Mouse (Mus musculus) frontal cortex, adult 2 months (tissue): Measurements from ENCODE around the gene Gbgt1. TPM values are rescaled to one million over a fixed set of nuclear protein-coding genes. Genes with fewer than 3 reads are reported as not detected.
"Not testable (repeated sequence)": the region's sequence is repeated elsewhere in the genome, so short reads cannot be mapped to it uniquely, and the experiment has no call there.

Experiments
- DNase-seq, 2 experiments: peaks; one replicate each; pipeline ENCODE4 v3.0.0; 2022; ENCODE audit warnings: low spot score in 1 of 2; ENCODE audit errors: extremely low spot score in 1 of 2
- polyA plus RNA-seq: library from polyadenylated mRNA; depleted of rRNA; stranded (reverse); fragments of >200 nt; gene quantifications from 2 replicates; pipeline ENCODE4 v1.2.3, GENCODE M21; 2012; rRNA removed

Gbgt1 gene
- 1.3 and 1.4 TPM in 2 replicates for polyA plus RNA-seq

- no peak for DNase-seq
Observed at GRCm38 (mm10) chr2:28496671-28497070, at the start of gene Gbgt1. Gbgt1 (plus strand) TSS chr2:28496891.

DNA sequence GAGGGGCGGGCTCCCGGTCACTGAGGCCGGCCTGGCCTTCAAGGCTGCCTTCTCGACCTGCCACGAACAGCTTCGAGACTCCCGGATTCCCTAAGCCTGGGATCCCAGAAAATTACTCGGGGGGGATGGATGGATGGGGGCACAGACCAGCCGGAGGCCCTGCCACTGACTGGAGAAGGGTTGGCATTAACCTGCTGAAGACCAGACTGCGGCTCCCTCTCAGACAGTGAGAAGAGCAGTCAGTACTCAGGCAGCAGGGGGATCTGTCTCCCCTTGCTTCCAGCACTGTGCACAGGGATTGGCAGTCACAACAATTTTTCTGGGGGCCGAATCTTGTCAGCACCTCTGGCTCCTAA is 49.4 kb upstream of the Gbgt1 start:
- no peak for DNase-seq

GRCm38 (mm10) chr2:28451663-28452062 is 45.0 kb upstream of the Gbgt1 start:
- no peak for DNase-seq

- DNase-seq = no peak
Observed at GRCm38 (mm10) chr2:28453539-28453938, 43.2 kb upstream of the Gbgt1 start.

GRCm38 (mm10) chr2:28456616-28457015 is 40.1 kb upstream of the Gbgt1 start:
- no peak for DNase-seq

DNA sequence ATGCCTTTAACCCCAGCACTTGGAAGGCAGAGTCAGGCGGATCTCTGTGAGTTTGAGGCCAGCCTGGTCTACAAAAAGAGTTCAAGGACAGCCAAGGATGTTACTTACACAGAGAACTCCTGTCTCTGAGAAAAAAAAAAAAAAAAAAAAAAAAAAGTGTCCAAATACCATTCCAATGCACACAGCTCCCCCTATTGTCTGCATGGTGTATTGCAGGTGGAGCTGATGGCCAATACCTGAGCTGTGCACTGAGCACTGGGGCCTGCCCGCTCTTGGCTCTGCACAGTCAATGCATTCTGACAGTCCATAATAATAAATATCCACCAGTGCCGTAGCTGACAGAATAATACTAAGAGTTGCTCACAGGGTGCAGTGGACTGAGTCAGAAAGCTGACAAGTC is 32.8 kb upstream of the Gbgt1 start:
- peak; percentile 49 to 90 for DNase-seq

- no peak for DNase-seq
Observed at GRCm38 (mm10) chr2:28464919-28465318, 31.8 kb upstream of the Gbgt1 start.

- peak; percentile 41 to 78 for DNase-seq
Observed at GRCm38 (mm10) chr2:28465836-28466518, 30.7 kb upstream of the Gbgt1 start, which contains the start of gene 1700007K13Rik. 1700007K13Rik (minus strand) TSS chr2:28466332.

DNA sequence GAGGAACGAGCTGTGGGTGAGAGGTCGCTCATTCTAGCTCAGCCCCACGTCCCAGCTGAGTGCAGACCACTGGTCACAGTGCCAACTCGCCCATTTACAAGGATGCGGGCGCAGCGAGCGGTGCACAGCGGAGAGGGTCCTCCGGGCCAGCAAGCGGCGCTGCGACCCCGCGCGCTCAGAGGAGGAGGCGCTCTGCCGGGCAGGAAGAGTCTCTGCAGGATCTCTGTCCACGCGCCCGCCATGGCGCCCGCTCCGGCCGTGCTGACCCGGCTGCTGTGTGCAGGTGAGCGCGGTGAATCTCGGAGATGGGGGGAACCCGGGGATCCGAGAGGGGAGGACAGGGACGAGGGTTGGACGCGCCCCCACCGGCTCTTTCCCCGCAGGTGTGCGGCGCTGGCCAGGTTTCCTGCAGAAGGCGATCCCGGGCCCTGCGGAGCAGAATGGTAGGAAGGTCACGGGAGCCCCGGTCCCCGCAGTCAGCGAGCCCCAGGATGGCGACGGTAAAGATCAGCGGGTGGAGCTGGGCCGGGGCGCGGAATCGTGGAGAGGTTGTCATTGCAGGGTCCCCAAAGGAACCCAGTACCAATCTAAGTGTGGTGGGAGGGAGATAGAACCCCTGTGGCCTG is 28.7 kb upstream of the Gbgt1 start, which contains the start of gene Mrps2:
Gene Mrps2 (plus strand): TSS at position 207 of the 626 bp plus-strand sequence.
- DNase-seq = peak; percentile 46 to 89

DNA sequence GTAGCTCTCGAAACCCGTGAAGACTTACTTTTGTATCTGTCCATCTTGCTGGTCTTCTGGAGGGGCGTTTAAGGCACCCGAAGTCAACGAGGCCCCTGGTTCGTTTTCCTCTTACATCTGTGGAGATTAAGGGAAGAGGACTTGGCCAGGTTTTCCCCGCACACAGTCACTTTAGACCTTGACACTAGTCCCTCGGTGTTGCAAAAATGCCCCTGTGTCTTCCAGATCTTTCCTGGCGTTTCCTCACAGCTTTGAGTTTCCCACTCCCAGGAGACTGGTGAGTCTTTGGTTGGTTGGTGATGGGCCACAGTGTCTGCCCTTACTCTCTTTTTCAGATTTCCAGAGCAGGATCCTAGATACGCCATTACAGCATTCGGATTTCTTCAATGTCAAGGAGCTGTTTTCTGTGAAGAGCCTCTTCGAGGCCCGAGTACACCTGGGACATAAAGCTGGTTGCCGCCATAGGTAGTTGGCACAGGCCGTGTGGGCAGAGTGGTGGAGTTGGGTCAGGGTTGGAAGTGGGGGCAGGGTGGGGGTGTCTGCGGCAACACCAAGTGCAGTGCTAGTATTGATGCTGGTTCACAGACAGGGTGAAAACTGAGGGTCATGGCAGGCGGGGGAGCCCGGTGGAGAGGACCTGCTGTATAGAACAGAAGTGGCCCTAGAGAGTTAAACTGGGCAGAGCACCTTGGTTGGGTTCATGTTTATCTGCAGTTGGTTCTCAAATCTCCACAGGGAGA is 28.0 kb upstream of the Gbgt1 start:
- no peak for DNase-seq

GRCm38 (mm10) chr2:28469461-28469860 is 27.2 kb upstream of the Gbgt1 start:
- DNase-seq = no peak

- no peak for DNase-seq
Observed at GRCm38 (mm10) chr2:28470591-28470990, 26.1 kb upstream of the Gbgt1 start.

GRCm38 (mm10) chr2:28472011-28472410 is 24.7 kb upstream of the Gbgt1 start:
- not testable (repeated sequence) for DNase-seq

DNA sequence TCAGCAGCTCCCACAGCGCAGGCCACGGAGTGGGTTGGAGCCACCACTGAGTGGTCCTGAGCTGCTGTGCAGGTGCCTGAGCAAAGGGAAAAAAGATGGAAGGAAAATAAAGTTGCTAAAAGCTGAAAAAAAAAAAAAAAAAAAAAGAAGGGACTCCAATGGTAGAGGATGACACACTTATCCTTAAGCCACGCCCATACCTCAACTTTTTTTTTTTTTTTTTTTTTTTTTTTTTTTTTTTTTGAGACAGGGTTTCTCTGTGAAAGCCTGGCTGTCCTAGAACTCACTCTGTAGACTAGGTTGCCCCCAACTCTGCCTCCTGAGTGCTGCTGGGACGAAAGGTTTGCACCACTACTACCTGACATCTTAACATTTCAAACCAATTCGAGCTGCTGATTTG is 18.7 kb upstream of the Gbgt1 start:
- not testable (repeated sequence) for DNase-seq

GRCm38 (mm10) chr2:28479208-28480204 is 17.2 kb upstream of the Gbgt1 start:
- DNase-seq = no peak

DNA sequence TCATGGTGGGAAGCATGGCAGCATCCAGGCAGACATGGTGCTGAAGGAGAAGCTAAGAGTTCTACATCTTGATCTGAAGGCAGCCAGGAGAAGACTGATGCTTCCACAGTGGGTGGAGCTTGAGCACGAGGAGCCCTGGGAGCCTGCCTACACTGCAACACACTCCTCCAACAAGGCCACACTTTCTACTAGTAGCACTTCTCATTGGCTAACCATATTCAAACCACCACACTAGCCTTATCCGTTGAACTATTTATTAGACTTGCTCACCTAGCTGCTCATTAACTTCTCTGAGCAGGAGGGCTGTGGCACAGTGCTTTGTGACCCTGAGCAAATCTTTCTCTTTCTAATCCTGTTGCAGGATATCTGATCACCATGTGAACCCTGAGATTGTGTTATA is 12.8 kb upstream of the Gbgt1 start:
- DNase-seq = no peak

DNA sequence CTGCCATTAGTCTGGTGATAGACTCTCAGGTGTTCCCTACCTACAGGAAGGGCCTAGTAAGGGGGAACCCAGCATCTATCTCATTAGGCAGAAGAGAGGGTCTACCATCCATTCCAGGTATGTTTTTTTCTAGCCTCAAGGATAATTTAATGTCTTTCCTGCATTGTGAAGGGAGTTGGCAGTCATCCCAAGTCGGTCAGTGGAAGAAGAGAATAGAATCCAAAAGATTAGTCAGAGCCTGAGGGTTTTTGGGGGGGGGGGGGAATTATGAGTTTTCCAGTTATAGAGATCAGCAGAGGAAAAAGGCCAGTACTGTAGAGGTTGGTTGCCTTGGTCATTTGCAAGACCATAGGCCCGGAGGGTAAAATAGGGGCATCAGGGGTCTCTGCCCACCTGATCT is 2.2 kb upstream of the Gbgt1 start:
- DNase-seq = no peak

- DNase-seq = peak in 1 of 2 experiments; percentile 38
Observed at GRCm38 (mm10) chr2:28495207-28495756, 1.4 kb upstream of the Gbgt1 start.

DNA sequence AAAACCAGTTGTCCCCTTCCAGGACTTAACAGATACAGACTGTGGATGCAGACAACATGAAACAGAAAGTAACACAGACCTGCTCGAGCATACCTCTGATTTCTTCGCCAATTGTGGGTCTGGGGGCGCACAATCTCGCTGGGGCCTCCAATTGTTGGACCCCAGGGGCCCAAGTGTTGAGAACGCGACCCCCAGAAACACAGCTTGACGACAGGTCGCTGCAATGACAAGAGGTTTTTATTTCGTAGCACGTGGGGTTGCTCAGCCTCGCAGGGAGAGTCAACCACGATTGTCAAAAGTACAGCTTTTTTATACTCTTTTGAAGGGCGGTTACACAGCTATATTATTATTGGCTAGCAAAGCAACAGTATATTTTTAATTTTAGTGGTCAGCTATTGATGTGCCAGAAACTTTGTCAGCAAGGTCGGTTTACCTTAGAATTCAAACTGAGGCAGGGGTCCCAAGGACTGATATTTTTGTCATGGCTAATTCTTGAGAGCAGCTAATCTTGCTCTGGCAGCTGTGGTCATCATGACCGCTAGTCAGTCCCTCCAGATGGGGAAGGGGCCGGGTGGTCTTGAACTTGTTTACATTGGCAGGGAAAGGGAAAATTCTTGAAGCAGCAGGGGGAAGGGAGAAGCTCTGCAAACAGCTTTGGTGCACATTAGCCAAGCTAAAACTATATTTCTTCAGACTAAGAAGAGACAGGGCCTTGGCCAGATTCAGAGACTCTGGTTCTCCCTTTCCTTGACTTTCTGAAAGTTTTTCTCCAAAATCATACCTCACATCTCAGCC is 693 bp upstream of the Gbgt1 start:
- no peak for DNase-seq
